Mouse (Mus musculus) kidney, adult 2 months (tissue): ENCODE data around the gene Sycp2.

ENCODE experiments used
- CTCF ChIP-seq: fragments of 200-500 bp; conservative IDR thresholded peaks from 2 replicates; pipeline ENCODE4 v1.5.1; 2011; ENCODE audit warnings: low read depth, mild to moderate bottlenecking, control low read depth, low read length, moderate library complexity, mixed read lengths; ENCODE audit not compliant: insufficient read depth, insufficient read length
- POLR2A ChIP-seq: fragments of 200-500 bp; IDR thresholded peaks from one replicate; pipeline ENCODE4 v1.6.1; 2011; ENCODE audit warnings: low read depth, low read length, control low read depth

DNA sequence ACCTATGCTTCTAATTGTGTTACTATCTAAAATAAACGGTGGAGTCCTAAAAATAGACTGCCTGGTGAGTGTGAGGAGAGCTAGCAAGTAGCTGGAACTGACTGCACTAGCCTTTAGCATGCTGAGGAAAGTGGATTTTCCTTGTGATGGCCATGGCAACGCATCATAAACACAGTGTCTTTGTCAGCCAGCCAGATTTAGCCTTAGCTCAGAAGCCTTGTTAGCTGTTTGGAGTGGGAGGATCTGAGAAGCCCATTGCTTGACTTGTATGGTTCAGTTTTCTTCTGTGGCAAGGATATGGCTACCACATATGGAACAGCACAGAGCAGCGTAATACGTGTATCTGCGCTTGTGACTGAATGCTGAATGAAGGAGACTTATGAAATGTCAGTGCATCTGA, 77.9 kb downstream of the Sycp2 start:
- no peak for TF ChIP-seq CTCF
- no peak for TF ChIP-seq POLR2A
